Mouse (Mus musculus) urinary bladder, postnatal 10 days (tissue): ENCODE measurements at regions not wholly inside any gene's neighbourhood (a gene's known extent, or its start where the extent isn't known, plus 50 kb on each side); places are given as distances from the start of the nearest gene placed in this dataset.

Experiments used
- DNase-seq: peaks from one replicate; pipeline ENCODE4 v3.0.0; 2022; ENCODE audit warnings: low spot score

GRCm38 (mm10) chr13:71874986-71875385 lies 88.5 kb downstream of the Irx1 start:
- DNase-seq: no peak

- no peak for DNase-seq
These were observed 94.8 kb downstream of the Irx1 start for GRCm38 (mm10) chr13:71868763-71869162.

GRCm38 (mm10) chr13:71853426-71854025 lies 110.0 kb downstream of the Irx1 start:
- DNase-seq: no peak

- DNase-seq: no peak
These were observed 159.2 kb downstream of the Irx1 start for GRCm38 (mm10) chr13:71804032-71804958.

- no peak for DNase-seq
These were observed 165.2 kb downstream of the Irx1 start for GRCm38 (mm10) chr13:71798288-71798687.

- no peak for DNase-seq
These were observed 178.8 kb downstream of the Irx1 start for GRCm38 (mm10) chr13:71784740-71785139.

GRCm38 (mm10) chr13:71747003-71747965 lies 216.2 kb downstream of the Irx1 start:
- DNase-seq: no peak

- DNase-seq: no peak
These were observed 217.0 kb downstream of the Irx1 start for GRCm38 (mm10) chr13:71746534-71746933.

- DNase-seq: no peak
These were observed 226.6 kb downstream of the Irx1 start for GRCm38 (mm10) chr13:71736821-71737345.

GRCm38 (mm10) chr13:71734261-71734660 lies 229.3 kb downstream of the Irx1 start:
- DNase-seq: no peak

GRCm38 (mm10) chr13:71733360-71733759 lies 230.2 kb downstream of the Irx1 start:
- DNase-seq: no peak

- DNase-seq: no peak
These were observed 230.6 kb downstream of the Irx1 start for GRCm38 (mm10) chr13:71732903-71733302.

- no peak for DNase-seq
These were observed 273.3 kb downstream of the Irx1 start for GRCm38 (mm10) chr13:71690069-71690817.

- DNase-seq: no peak
These were observed 274.3 kb downstream of the Irx1 start for GRCm38 (mm10) chr13:71689187-71689586.

- no peak for DNase-seq
These were observed 287.4 kb downstream of the Irx1 start for GRCm38 (mm10) chr13:71676081-71676624.

- DNase-seq: no peak
These were observed 293.4 kb downstream of the Irx1 start for GRCm38 (mm10) chr13:71669956-71670739.

- no peak for DNase-seq
These were observed 295.3 kb downstream of the Irx1 start for GRCm38 (mm10) chr13:71668256-71668655.

- no peak for DNase-seq
These were observed 298.2 kb downstream of the Irx1 start for GRCm38 (mm10) chr13:71665221-71665916.

GRCm38 (mm10) chr13:71657898-71658297 lies 305.6 kb downstream of the Irx1 start:
- DNase-seq: no peak
